Mouse (Mus musculus): ENCODE results near the gene Pias4.

Gene Pias4

DNA sequence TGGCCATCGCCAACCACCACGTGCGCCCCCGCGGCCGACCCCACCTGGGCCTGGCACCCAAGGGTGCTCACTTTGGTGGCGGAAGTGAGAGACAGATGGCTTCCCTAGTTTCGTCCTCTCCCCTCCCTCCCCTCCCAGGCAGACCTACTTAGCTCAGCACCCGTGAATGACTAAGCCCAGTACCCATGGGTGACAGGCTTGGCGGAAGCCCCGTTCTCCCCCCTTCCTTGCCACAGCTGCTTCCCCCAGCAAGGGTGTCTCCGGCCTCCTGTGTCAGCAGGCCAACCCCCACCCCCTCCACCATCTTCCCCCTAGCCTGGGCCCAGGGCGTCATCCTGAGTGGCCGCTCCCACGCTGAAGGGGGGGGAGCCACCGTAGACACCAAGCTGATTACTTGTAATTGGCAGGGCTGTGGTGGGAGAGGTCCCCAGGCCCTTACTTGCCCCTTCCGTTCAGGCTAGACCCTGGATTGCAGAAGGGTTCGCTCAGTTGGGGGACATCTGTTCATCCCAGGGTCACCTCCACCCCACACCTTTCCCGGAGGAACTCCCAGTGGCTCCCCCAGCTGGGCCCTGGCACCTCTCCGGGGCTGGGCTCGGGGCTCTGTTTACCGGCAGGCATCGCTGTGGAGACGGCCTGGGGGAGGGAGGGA, 29.5 kb downstream of the Pias4 start:
- no peak for DNase-seq (ENCODE audit: low spot score)

DNA sequence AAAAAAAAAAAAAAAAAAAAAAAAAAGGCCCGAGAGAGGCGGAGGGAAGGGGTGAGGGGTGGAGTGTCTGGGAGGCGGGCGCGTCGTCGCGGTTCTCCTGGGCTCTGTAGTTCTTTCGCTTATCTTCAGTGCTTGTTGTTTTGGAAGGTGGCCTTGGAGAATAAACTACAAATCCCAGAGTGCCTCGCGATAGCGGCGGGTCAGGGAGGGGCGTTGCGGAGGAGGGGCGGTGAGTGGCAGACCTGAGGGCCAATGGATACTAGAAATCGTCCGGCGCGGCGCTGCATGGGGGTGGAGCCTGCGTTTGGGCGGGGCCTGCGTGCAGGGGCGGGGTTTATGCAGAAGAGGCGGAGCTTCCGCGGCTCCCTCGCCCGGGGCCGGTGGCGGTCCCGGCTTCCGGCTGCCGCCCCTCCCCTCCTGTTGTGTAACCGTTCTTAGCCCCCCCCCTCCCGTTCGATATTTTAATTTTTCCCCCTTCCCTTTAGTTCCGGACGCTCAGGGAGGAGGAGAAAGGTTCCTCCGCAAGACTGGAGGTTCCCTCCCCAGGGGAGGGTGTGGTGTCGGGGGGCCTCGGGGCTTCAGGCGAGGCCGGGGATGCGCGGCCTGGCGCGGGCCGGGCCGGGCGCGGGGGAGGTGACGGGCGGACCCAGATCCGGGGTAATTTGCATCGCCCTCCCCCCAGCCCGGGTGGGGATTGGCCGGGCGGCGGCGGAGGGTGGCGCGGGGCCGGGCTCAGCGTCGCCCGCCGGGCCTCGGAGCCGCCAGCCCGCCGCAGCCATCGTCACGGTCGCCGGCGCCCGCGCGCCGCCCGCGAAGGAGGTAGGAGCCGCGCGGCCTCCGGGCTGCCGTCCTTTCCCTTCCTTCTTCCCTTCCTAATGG, 30.2 kb downstream of the Pias4 start:
- peak; percentile 99 for DNase-seq (ENCODE audit: low spot score)

- DNase-seq (ENCODE audit: low spot score), result peak; percentile 61
These were observed 31.0 kb downstream of the Pias4 start for GRCm38 (mm10) chr10:81136706-81137231.

DNA sequence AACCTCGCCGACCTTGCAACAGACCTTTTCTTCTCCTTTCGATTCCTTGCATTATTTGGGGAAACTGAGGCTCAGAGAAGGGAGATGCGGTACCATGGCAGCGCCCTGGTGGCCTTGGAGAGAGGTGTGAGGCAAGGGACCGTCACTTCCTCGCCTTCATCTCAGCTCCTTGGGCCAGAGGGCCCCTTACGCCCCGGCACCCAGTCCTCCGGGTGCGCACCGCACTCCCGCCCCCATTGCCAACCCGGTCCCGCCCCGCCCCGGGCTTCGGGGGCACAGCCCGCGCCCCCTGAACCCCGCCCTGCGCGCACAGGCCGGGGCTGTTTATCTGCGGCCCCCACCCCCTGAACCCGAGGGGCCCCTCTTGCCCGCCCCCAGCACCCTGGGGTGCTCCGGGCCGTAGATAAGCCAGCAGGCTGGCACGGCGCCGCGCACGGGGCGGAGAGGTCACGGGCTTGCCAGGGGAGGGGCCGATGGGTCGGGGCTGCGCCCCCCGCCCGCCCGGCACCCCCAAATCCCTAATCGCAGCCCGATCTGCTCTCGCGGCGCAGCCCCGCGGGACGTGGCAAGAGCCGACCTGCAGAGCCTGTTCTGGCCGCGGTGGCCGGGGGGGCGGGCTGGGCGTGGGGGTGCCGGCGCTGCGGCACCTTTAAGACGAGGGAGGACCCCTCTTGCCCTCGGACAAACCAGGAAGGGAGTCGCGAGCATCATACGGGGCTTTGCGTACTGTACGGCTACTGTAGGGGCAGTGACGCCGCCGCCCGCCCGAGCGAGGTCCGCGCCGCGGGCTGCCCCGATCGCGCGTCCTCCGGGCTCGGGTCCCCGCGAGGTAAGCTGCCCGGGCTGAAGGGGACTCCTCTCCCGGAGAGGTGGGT, 31.7 kb downstream of the Pias4 start:
- DNase-seq (ENCODE audit: low spot score), result peak; percentile 87

DNA sequence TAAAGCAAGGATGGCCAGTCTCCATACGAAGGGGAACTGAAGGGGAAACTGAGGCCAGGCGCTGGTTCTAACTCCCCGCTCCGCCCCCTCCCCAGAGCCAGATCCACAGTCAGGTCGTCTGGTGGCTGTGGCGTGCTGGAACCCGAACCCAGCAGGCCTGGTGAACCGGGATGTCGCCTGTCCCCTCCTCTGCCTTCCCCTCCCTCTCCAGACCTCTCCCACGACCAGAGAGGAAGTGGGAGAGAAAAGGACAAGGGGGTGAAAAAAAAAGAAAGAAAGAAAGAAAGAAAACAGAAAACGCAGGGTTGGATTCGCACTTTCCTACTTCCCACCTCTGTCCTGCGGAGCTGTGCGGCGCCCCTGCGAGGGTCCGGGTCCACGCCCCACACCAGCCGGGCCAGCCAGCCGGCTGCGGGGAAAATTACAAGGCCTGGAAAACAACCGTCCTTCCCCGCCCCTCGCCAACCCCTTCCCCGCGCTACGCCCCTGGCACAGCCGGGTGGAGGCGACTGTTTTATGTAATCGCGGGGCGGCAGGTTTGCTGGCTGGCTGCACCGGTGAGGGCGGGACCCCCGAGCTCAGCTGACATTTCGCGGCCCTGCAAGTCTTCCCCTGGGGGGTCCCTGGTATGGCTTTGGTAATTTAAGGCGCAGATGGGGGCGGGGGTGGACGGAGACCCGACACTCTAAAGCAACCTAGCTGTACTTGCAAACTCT, 32.6 kb downstream of the Pias4 start, which contains the start of gene Zbtb7a:
Zbtb7a (plus strand) TSS at position 255 of the 716 bp plus-strand sequence.
- DNase-seq (ENCODE audit: low spot score), result peak; percentile 57

DNA sequence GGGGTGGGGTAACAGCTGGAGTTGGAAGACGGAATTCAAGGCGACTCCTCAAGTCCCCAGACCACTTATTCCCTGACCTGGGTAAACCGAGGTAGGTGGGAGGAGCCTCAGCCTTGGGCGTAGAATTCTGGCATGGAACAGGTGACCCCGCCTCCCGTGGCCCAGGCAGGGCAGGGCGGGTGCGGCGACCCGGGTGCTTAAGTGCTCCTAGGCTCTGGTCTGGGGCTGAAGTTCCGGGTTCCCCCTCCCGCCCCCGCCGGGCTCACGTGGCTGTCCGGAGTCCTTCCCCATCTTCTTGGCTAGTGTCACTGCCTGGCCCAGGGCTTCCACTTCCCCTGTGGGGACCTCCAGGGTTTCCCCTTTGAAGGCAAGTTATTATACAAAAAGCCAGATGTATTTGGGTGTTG, 33.5 kb downstream of the Pias4 start:
- peak; percentile 91 for DNase-seq (ENCODE audit: low spot score)

DNA sequence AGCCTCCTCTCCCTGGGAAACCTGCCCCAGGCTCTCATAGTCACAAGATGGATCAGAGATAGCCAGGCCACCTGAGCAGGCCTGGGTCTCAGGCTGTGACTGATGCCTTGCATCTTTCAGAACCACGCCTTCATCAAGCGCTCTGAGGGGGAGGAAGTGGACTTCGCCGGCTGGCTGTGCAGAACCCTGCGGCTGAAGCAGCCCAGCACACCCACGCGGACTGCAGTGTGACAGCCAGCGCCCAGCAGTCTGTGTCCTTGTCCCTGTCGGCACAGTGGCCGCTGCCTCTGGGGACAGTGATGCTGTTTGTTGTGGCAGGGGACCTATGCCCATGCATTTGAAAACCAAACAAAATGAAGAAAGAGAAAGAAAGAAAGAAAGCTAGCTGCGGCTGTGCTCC, 44.2 kb downstream of the Pias4 start:
- DNase-seq (ENCODE audit: low spot score), result no peak

DNA sequence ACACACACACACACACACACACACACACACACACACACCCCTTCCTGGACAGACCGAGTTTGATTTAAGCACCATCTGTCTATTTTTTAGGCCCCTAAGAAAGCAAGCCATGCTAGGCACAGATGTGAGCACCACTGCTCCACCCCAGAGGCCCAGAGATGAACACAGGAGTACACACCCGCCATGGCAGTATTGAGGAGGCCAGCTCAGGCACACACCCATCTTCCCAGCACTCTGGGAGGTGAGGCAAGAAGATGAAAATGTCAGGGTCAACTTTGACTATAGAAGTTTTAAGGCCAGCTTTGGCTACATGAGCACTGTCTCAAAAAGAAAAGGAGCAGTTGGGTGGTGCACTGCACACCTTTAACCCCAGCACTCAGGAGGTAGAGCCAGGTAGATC, 44.8 kb downstream of the Pias4 start:
- DNase-seq (ENCODE audit: low spot score), result no peak

DNA sequence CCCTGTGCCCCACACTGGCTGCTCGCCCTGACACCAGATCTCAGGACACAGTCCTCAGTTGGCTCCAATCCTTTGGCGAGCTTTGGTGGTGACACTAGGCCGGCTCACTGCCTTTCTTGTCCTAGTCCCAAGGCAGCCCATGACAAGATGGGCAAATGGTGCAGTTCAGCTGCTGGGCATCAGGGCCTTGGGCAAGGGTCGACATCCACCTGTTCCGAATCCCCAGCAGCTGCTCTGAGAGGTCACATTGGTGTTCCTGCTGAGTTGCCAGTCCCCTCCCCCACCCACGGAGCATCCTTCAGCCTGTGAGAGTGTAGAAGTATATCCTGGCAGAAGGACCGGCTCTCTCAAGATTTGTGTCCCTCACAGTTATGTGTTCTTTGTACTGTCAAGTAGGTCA, 47.1 kb downstream of the Pias4 start:
- DNase-seq (ENCODE audit: low spot score), result no peak

DNA sequence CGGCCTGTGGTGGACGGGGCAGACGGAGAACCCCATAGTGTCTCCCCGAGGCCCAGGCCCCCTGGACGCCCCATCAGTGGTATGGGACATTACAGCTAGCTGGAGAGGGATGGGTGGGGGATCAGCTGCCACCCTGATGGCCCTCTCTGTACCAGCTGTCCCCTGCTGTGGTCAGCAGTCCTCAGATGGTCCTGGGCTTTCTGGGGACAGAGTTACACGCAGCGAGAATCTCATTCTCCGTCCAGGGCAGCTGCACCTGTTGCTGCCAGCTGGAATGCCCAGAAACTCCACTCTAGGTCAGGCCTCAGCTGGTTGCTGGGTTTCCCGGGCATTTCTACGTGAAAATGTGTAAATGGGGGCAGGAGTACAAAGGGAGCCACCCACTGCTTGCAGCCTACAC, 48.1 kb downstream of the Pias4 start:
- no peak for DNase-seq (ENCODE audit: low spot score)

DNA sequence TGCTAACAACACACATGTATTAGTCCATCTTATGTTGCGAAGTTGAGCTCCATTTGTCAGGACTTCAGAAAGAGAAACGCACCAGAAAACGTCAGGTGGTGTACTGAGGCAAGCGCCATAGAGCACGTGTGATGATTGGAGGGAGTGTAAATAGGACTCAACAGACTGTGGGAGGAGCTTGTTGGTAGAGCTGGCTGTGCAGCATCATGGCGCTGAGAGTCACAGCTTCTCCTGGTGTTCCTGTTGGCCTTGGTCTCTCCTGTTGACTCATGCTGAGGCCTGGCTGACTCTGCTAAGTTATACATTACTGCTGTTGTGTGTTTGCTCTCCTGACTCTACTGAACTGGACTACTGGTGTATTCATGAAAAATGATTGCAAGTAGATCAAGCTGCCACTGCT, 54.8 kb downstream of the Pias4 start:
- DNase-seq (ENCODE audit: low spot score), result no peak

- DNase-seq (ENCODE audit: low spot score), result peak; percentile 84
These were observed 61.5 kb downstream of the Pias4 start for GRCm38 (mm10) chr10:81106113-81106721.

DNA sequence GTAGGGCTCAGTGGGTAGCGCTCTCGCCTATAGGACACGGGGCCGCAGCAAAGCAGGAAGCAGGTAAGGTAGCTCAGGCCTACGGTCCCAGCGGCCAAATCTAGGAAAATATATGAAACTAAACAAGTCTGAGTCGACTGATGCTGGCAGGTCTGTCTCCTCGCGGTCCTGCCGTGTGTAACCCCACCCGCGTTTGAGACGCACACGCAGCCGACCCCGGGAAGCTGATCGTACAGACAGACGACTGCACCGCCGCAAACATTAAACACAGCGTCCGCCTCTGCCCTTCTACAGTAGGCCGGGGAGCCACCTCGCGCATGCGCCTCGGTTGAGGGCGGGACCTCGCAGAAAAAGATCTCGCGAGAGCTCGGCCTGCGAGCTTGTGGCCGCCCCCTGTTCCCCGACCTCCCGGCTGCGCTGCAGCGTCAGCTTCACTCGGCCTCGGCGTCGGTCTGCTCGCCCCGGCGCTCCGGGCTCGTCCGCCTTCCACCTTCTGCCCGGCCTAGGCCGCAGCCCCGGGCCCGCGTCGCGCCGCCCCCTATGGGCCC, 62.1 kb downstream of the Pias4 start, which contains the start of gene Map2k2:
Map2k2 (plus strand) TSS at position 351 of the 548 bp plus-strand sequence.
- peak; percentile 97 for DNase-seq (ENCODE audit: low spot score)
